Mouse (Mus musculus): ENCODE measurements at regions not wholly inside any gene's neighbourhood (a gene's known extent, or its start where the extent isn't known, plus 50 kb on each side); places are given as distances from the start of the nearest gene placed in this dataset.

DNA sequence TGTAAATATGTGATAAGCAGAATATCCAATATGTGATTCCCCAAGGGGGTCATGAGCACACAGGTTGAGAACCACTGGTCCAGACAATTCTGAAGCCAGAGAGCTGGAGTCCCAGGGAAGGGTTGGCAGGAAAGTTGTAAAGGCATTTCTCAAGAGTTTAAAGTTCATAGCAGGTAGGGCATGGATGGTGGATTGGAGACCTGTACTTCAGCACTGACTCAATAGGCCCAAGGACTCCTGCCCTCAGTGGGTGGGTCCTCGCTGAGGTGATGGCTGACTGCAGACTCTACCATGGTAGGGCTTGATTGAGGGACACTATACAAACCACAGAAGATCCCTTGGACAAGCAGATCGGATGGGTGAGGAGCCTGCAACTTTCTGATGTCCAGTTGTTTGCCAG is 196.8 kb upstream of the Tle3 start:
- H3K27me3 ChIP-seq (ENCODE audit: control insufficient read depth, insufficient read depth, low read length): no peaks in the 10 kb centered on the region
- 97% methylated on average over 2 of the region's 2 CpGs for WGBS

GRCm38 (mm10) chr9:61176856-61177255 is 195.3 kb upstream of the Tle3 start:
- no peak for DNase-seq
- Histone ChIP-seq H3K4me1 (ENCODE audit: control insufficient read depth, insufficient read depth, low read length) (no peaks in the 10 kb centered on the region), H3K27ac (ENCODE audit: insufficient read depth, low read length) (no peak overlapping the region), H3K4me3 (replicated peaks; ENCODE audit: insufficient read depth, low read depth, low read length) (no peak overlapping the region), H3K27me3 (ENCODE audit: control insufficient read depth, insufficient read depth, low read length) (no peaks in the 10 kb centered on the region)
- no peak for TF ChIP-seq POLR2A (IDR thresholded peaks at IDR 0.05; ENCODE audit: borderline replicate concordance, insufficient read depth, low read length)
- TF ChIP-seq CTCF (IDR thresholded peaks at IDR 0.05; ENCODE audit: borderline replicate concordance, insufficient read depth, low read depth, low read length): no peak
- WGBS: 98% methylated on average over 3 of the region's 3 CpGs

More for the DNA sequence above, 196.8 kb upstream of the Tle3 start:
- no peaks in the 10 kb centered on the region for H3K4me1 ChIP-seq (ENCODE audit: control insufficient read depth, insufficient read depth, low read length)
- no peak overlapping the region for H3K27ac ChIP-seq (ENCODE audit: insufficient read depth, low read length)
- no peak for DNase-seq
- H3K4me3 ChIP-seq (replicated peaks; ENCODE audit: insufficient read depth, low read depth, low read length): no peak overlapping the region
- TF ChIP-seq CTCF (IDR thresholded peaks at IDR 0.05; ENCODE audit: borderline replicate concordance, insufficient read depth, low read depth, low read length) (no peak), POLR2A (IDR thresholded peaks at IDR 0.05; ENCODE audit: borderline replicate concordance, insufficient read depth, low read length) (no peak)

DNA sequence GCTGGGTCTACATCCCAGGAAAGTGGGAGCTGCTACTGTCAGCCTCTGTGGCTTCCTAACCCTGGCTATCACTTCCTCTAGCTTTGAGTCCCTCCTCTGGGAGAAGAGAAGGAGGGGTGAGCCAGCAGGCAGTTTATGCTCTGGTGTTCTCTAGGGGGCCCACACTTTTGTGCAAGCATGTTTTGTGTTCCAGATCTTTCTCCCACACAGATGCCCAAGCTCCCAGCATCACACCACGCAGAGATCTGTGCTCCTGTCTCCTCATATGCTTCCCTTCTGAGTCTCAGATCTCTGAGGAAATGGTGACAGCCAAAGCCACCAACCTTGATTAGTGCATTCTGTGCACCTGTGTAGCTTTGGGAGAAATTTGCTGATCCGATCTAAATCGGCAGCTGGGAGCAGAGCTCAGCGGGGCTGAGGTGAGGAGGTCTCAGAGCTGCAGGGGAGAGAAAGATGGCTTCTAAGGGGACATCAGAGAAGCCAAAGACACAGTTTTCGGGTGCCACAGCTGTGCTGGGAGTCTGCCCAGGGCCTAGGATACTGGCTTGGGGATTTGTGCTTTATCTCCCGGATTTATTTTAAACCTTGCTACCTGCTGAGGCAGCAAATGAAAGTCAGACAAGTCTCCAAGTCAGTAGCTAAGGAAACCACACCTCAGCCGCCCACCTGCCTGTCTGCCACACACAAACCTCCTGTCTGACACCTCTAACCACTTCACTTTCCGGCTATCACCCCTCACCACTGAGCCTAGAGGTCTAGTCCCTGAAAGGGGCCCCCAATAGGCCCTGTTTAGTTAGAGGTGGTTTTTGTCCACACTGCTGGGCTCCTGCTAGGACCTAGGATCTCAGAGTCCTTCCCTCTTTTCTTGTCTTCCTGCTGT is 185.4 kb upstream of the Tle3 start:
- 77% methylated on average over 8 of the region's 8 CpGs for WGBS
- Histone ChIP-seq H3K27ac (ENCODE audit: insufficient read depth, low read length) (no peak overlapping the region), H3K27me3 (ENCODE audit: control insufficient read depth, insufficient read depth, low read length) (no peaks in the 10 kb centered on the region), H3K4me1 (ENCODE audit: control insufficient read depth, insufficient read depth, low read length) (no peaks in the 10 kb centered on the region), H3K4me3 (replicated peaks; ENCODE audit: insufficient read depth, low read depth, low read length) (no peak overlapping the region)
- TF ChIP-seq CTCF (IDR thresholded peaks at IDR 0.05; ENCODE audit: borderline replicate concordance, insufficient read depth, low read depth, low read length): no peak
- no peak for TF ChIP-seq POLR2A (IDR thresholded peaks at IDR 0.05; ENCODE audit: borderline replicate concordance, insufficient read depth, low read length)
- no peak for DNase-seq

DNA sequence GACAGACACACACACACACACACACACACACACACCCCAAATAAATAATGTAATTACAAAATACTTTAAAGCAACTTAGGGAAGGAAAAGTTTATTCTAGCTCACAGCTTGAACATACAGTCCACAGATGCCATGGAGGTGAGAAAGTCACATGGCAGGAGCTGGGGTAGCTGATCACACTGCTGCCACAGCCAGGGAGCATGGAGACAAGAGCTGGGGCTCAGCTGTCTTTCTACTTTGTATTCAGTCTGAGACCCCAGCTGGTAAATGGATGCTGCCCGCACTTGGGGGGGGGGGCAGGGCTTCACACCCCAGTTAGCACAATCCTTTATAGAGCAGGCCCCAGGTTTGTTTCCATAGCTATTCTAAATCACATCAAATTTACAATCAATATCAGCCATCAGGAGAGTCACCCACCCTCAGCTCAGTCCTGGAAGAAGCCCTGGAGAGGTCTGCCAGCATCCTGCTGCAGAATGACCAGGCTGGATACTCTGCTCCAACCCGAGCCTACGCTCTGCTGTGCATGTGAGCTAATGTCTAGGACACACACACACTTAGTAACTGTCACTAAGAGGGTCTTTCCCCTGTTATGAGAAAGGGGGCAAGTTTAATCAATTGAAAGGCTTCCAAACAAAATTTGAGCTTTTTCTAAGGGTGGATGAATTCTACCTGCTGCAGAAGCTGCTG is 184.3 kb upstream of the Tle3 start:
- H3K4me1 ChIP-seq (ENCODE audit: control insufficient read depth, insufficient read depth, low read length): no peaks in the 10 kb centered on the region
- TF ChIP-seq CTCF (IDR thresholded peaks at IDR 0.05; ENCODE audit: borderline replicate concordance, insufficient read depth, low read depth, low read length) (no peak), POLR2A (IDR thresholded peaks at IDR 0.05; ENCODE audit: borderline replicate concordance, insufficient read depth, low read length) (no peak)
- no peak overlapping the region for H3K4me3 ChIP-seq (replicated peaks; ENCODE audit: insufficient read depth, low read depth, low read length)
- no peak overlapping the region for H3K27ac ChIP-seq (ENCODE audit: insufficient read depth, low read length)
- 63% methylated on average over 3 of the region's 3 CpGs for WGBS
- no peak for DNase-seq
- H3K27me3 ChIP-seq (ENCODE audit: control insufficient read depth, insufficient read depth, low read length): no peaks in the 10 kb centered on the region

GRCm38 (mm10) chr9:61189295-61189694 is 182.9 kb upstream of the Tle3 start:
- DNase-seq: no peak
- Histone ChIP-seq H3K27me3 (ENCODE audit: control insufficient read depth, insufficient read depth, low read length) (no peaks in the 10 kb centered on the region), H3K4me3 (replicated peaks; ENCODE audit: insufficient read depth, low read depth, low read length) (no peak overlapping the region), H3K27ac (ENCODE audit: insufficient read depth, low read length) (no peak overlapping the region), H3K4me1 (ENCODE audit: control insufficient read depth, insufficient read depth, low read length) (no peaks in the 10 kb centered on the region)
- WGBS: 92% methylated on average over 8 of the region's 8 CpGs
- TF ChIP-seq POLR2A (IDR thresholded peaks at IDR 0.05; ENCODE audit: borderline replicate concordance, insufficient read depth, low read length) (no peak), CTCF (IDR thresholded peaks at IDR 0.05; ENCODE audit: borderline replicate concordance, insufficient read depth, low read depth, low read length) (no peak)

- Histone ChIP-seq H3K27ac (ENCODE audit: insufficient read depth, low read length) (no peak overlapping the region), H3K4me3 (replicated peaks; ENCODE audit: insufficient read depth, low read depth, low read length) (no peak overlapping the region), H3K4me1 (ENCODE audit: control insufficient read depth, insufficient read depth, low read length) (no peaks in the 10 kb centered on the region), H3K27me3 (ENCODE audit: control insufficient read depth, insufficient read depth, low read length) (no peaks in the 10 kb centered on the region)
- TF ChIP-seq CTCF (IDR thresholded peaks at IDR 0.05; ENCODE audit: borderline replicate concordance, insufficient read depth, low read depth, low read length) (no peak), POLR2A (IDR thresholded peaks at IDR 0.05; ENCODE audit: borderline replicate concordance, insufficient read depth, low read length) (no peak)
- DNase-seq: no peak
- 87% methylated on average over 4 of the region's 4 CpGs for WGBS
These were observed 173.0 kb upstream of the Tle3 start for GRCm38 (mm10) chr9:61199077-61199753.

GRCm38 (mm10) chr9:61199891-61200290 is 172.3 kb upstream of the Tle3 start:
- Histone ChIP-seq H3K4me3 (replicated peaks; ENCODE audit: insufficient read depth, low read depth, low read length) (no peak overlapping the region), H3K27me3 (ENCODE audit: control insufficient read depth, insufficient read depth, low read length) (no peaks in the 10 kb centered on the region), H3K27ac (ENCODE audit: insufficient read depth, low read length) (no peak overlapping the region), H3K4me1 (ENCODE audit: control insufficient read depth, insufficient read depth, low read length) (no peaks in the 10 kb centered on the region)
- TF ChIP-seq POLR2A (IDR thresholded peaks at IDR 0.05; ENCODE audit: borderline replicate concordance, insufficient read depth, low read length) (no peak), CTCF (IDR thresholded peaks at IDR 0.05; ENCODE audit: borderline replicate concordance, insufficient read depth, low read depth, low read length) (no peak)
- WGBS: 77% methylated on average over 8 of the region's 8 CpGs
- DNase-seq: no peak

Data from cerebellum, adult 2 months (tissue).